Mouse (Mus musculus) intestine, embryonic 16.5 days (tissue): ENCODE data around the gene Gpt2. TPM values are rescaled to one million over a fixed set of nuclear protein-coding genes. Genes with fewer than 3 reads are reported as not detected.

Experiments
- ATAC-seq: fragments of 200-750 bp; cut with Nextera tagmentation; 2 replicates; pipeline ENCODE4 v1.8.0; 2017; ENCODE audit warnings: moderate TSS enrichment, moderate library complexity
- H3K27ac ChIP-seq: fragments of 300-500 bp; sonication (generic); 2 replicates; pipeline ENCODE4 v1.5.1; 2014; ENCODE audit warnings: mild to moderate bottlenecking, low read length
- H3K27me3 ChIP-seq: fragments of 300-500 bp; sonication (generic); replicated peaks from 2 replicates; pipeline ENCODE4 v1.6.1; 2014; ENCODE audit warnings: low read length, control low read depth, mixed read lengths; ENCODE audit not compliant: control insufficient read depth, insufficient read depth
- H3K36me3 ChIP-seq: fragments of 300-500 bp; sonication (generic); 2 replicates; pipeline ENCODE4 v1.6.1; 2014; ENCODE audit warnings: low read length, control low read depth; ENCODE audit not compliant: control insufficient read depth, insufficient read depth
- H3K4me1 ChIP-seq: fragments of 300-500 bp; sonication (generic); 2 replicates; pipeline ENCODE4 v1.6.1; 2014; ENCODE audit warnings: low read length, control low read depth, mixed read lengths; ENCODE audit not compliant: control insufficient read depth, insufficient read depth
- H3K4me2 ChIP-seq: fragments of 300-500 bp; sonication (generic); 2 replicates; pipeline ENCODE4 v1.6.1; 2014; ENCODE audit warnings: low read depth, low read length, control low read depth
- H3K4me3 ChIP-seq: fragments of 300-500 bp; sonication (generic); 2 replicates; pipeline ENCODE4 v1.5.1; 2014; ENCODE audit warnings: mild to moderate bottlenecking, low read length
- H3K9ac ChIP-seq: fragments of 300-500 bp; sonication (generic); 2 replicates; pipeline ENCODE4 v1.6.1; 2014; ENCODE audit warnings: low read depth, low read length
- H3K9me3 ChIP-seq: fragments of 300-500 bp; sonication (generic); 2 replicates; pipeline ENCODE4 v1.6.1; 2016; ENCODE audit warnings: low read length, control low read depth; ENCODE audit not compliant: control insufficient read depth
- WGBS: fragments of 180-500 bp; shearing (Covaris S2); extraction: QIAGEN DNeasy Blood & Tissue Kit; methylation state at CpG from one replicate; pipeline ENCODE4 v1.1.7; 2014; 5-methylcytosine and 5-hydroxymethylcytosine counted together
- polyA plus RNA-seq: library from polyadenylated mRNA; unstranded; fragments of >200 nt; fragmentation: Nextera tagmentation; extraction: Ambion mirVana; gene quantifications from 2 replicates; pipeline ENCODE4 v1.2.1, GENCODE M21; 2015

The Gpt2 gene
- polyA plus RNA-seq, 1 experiment from 2014 or later, result 12.4 TPM

- no peaks in the 10 kb centered on the region for H3K9me3 ChIP-seq
- no peak overlapping the region for H3K4me3 ChIP-seq
- ATAC-seq, result no peak
- no peak overlapping the region for H3K9ac ChIP-seq
- no peaks in the 10 kb centered on the region for H3K27me3 ChIP-seq
- H3K36me3 ChIP-seq, result no peaks in the 10 kb centered on the region
- H3K4me2 ChIP-seq, result no peak overlapping the region
- H3K27ac ChIP-seq, result no peak overlapping the region
- H3K4me1 ChIP-seq, result no peaks in the 10 kb centered on the region
- 78% methylated on average over 4 of the region's 4 CpGs for WGBS
Observed at GRCm38 (mm10) chr8:85513283-85513682, 20.9 kb downstream of the Gpt2 start.

GRCm38 (mm10) chr8:85515391-85515790 lies 23.0 kb downstream of the Gpt2 start:
- Histone ChIP-seq H3K4me2 (no peak overlapping the region), H3K27ac (no peak overlapping the region), H3K36me3 (0 out of 2 replicates have a peak, but pooled peaks cover 5% of the 10 kb centered on the region), H3K4me1 (no peaks in the 10 kb centered on the region), H3K27me3 (no peaks in the 10 kb centered on the region), H3K9ac (no peak overlapping the region), H3K9me3 (no peaks in the 10 kb centered on the region), H3K4me3 (no peak overlapping the region)
- 72% methylated on average over 7 of the region's 7 CpGs for WGBS
- no peak; the same call in 1 of the 2 replicates for ATAC-seq

DNA sequence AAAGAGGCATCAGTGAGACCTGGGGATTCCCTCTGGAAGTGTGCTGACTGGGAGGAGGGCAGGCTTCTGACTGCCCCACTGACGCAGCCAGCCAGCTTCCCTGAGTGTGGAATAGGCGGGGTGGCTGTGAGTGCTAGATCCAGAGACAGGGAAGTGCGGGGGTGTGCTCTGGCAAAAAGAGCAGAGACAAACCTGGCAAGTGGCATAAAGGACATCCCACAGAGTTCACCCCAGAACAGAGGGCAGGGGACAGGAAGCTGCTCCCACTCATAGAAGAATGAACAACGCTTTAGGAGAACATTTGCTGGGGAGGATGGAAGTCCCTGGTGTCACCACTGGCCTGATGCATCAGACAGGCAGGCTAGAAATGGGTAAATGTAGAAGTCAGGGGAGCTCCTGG lies 25.0 kb downstream of the Gpt2 start:
- no peak for ATAC-seq
- no peak overlapping the region for H3K9ac ChIP-seq
- no peaks in the 10 kb centered on the region for H3K4me1 ChIP-seq
- H3K4me3 ChIP-seq, result no peak overlapping the region
- no peaks in the 10 kb centered on the region for H3K9me3 ChIP-seq
- WGBS, result 77% methylated on average over 4 of the region's 4 CpGs
- H3K27me3 ChIP-seq, result no peaks in the 10 kb centered on the region
- H3K27ac ChIP-seq, result no peak overlapping the region
- 0 out of 2 replicates have a peak, but pooled peaks cover 5% of the 10 kb centered on the region for H3K36me3 ChIP-seq
- no peak overlapping the region for H3K4me2 ChIP-seq

- Histone ChIP-seq H3K4me1 (no peaks in the 10 kb centered on the region), H3K27ac (no peak overlapping the region), H3K4me2 (no peak overlapping the region), H3K27me3 (no peaks in the 10 kb centered on the region), H3K9me3 (no peaks in the 10 kb centered on the region), H3K9ac (no peak overlapping the region), H3K36me3 (0 out of 2 replicates have a peak, but pooled peaks cover 5% of the 10 kb centered on the region), H3K4me3 (no peak overlapping the region)
- no peak for ATAC-seq
- 91% methylated on average over 10 of the region's 10 CpGs for WGBS
Observed at GRCm38 (mm10) chr8:85517956-85518355, 25.6 kb downstream of the Gpt2 start.

- 0 out of 2 replicates have a peak, but pooled peaks cover 5% of the 10 kb centered on the region for H3K36me3 ChIP-seq
- no peak overlapping the region for H3K4me3 ChIP-seq
- ATAC-seq, result no peak
- no peak overlapping the region for H3K4me2 ChIP-seq
- no peak overlapping the region for H3K9ac ChIP-seq
- no peaks in the 10 kb centered on the region for H3K27me3 ChIP-seq
- H3K27ac ChIP-seq, result no peak overlapping the region
- H3K4me1 ChIP-seq, result no peaks in the 10 kb centered on the region
- 90% methylated on average over 4 of the region's 4 CpGs for WGBS
- no peaks in the 10 kb centered on the region for H3K9me3 ChIP-seq
Observed at GRCm38 (mm10) chr8:85520586-85520985, 28.2 kb downstream of the Gpt2 start.

GRCm38 (mm10) chr8:85521332-85521731 lies 29.0 kb downstream of the Gpt2 start:
- 95% methylated on average over 8 of the region's 8 CpGs for WGBS
- ATAC-seq, result no peak
- Histone ChIP-seq H3K27me3 (no peaks in the 10 kb centered on the region), H3K4me3 (no peak overlapping the region), H3K4me1 (no peaks in the 10 kb centered on the region), H3K36me3 (0 out of 2 replicates have a peak, but pooled peaks cover 5% of the 10 kb centered on the region), H3K27ac (no peak overlapping the region), H3K9ac (no peak overlapping the region), H3K4me2 (no peak overlapping the region), H3K9me3 (no peaks in the 10 kb centered on the region)

GRCm38 (mm10) chr8:85524086-85524485 lies 31.7 kb downstream of the Gpt2 start:
- 90% methylated on average over 7 of the region's 7 CpGs for whole genome bisulfite sequencing
- Histone ChIP-seq H3K27ac (no peak overlapping the region), H3K4me2 (no peak overlapping the region), H3K36me3 (0 out of 2 replicates have a peak, but pooled peaks cover 4% of the 10 kb centered on the region), H3K9me3 (no peaks in the 10 kb centered on the region), H3K4me3 (no peak overlapping the region), H3K27me3 (no peaks in the 10 kb centered on the region), H3K9ac (no peak overlapping the region), H3K4me1 (no peaks in the 10 kb centered on the region)
- ATAC-seq, result no peak

DNA sequence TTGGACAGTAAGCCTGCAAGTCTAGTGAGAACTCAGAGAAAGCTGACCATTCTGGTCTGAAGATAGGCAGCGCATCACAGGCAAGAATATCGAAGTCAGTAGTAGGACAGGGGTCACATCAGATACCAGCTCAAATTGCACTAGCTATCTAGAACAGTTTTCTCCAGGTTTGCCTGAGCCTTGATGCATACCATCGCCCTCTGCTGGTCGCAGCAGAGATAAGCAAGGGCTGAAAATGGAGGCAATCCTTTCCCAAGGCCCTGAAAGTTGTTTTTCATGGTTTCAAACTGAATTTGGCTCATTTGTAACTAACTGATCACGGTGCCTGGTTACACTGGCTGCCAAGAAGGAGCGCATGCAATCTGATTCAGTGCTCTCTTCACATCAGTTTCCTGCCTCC lies 33.7 kb downstream of the Gpt2 start:
- Histone ChIP-seq H3K36me3 (no peaks in the 10 kb centered on the region), H3K4me1 (no peaks in the 10 kb centered on the region), H3K4me2 (no peak overlapping the region), H3K27me3 (no peaks in the 10 kb centered on the region), H3K9ac (no peak overlapping the region), H3K9me3 (no peaks in the 10 kb centered on the region), H3K4me3 (no peak overlapping the region), H3K27ac (no peak overlapping the region)
- WGBS, result 29% methylated on average over 6 of the region's 6 CpGs
- ATAC-seq, result peak; percentile 48; the same call in 1 of the 2 replicates

- no peaks in the 10 kb centered on the region for H3K36me3 ChIP-seq
- no peaks in the 10 kb centered on the region for H3K27me3 ChIP-seq
- ATAC-seq, result no peak
- 61% methylated on average over 3 of the region's 3 CpGs for WGBS
- H3K27ac ChIP-seq, result no peak overlapping the region
- no peaks in the 10 kb centered on the region for H3K9me3 ChIP-seq
- H3K9ac ChIP-seq, result no peak overlapping the region
- H3K4me3 ChIP-seq, result no peak overlapping the region
- no peak overlapping the region for H3K4me2 ChIP-seq
- H3K4me1 ChIP-seq, result no peaks in the 10 kb centered on the region
Observed at GRCm38 (mm10) chr8:85528959-85529358, 36.6 kb downstream of the Gpt2 start.

DNA sequence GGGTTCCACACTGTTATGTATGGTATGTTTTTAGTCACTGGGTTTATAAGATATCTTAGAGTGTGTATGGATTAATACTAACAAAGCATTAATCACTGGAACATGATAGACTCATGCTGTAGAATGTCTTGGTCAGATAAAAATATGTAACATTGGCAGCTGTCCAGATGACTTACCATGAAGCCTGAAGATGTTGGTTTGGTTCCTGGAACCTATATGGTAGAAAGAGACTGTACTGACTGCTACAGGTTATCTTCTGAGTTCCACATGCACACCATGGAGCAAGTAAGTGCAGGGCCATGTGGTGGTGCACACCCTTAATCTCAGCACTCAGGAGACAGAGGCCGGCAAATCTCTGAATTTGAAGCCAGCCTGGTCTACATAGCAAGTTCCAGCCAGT lies 38.3 kb downstream of the Gpt2 start:
- WGBS, result 94% methylated on average over 1 of the region's 1 CpGs
- no peak for ATAC-seq
- Histone ChIP-seq H3K36me3 (no peaks in the 10 kb centered on the region), H3K27ac (no peak overlapping the region), H3K4me2 (no peak overlapping the region), H3K27me3 (no peaks in the 10 kb centered on the region), H3K9me3 (no peaks in the 10 kb centered on the region), H3K4me1 (no peaks in the 10 kb centered on the region), H3K9ac (no peak overlapping the region), H3K4me3 (no peak overlapping the region)
